Mouse (Mus musculus): ENCODE measurements around the gene Ces5a. TPM values are rescaled to one million over a fixed set of nuclear protein-coding genes. Genes with fewer than 3 reads are reported as not detected.

The Ces5a gene
- total and polyA plus RNA-seq, 3 experiments: not detected

GRCm38 (mm10) chr8:93561271-93561670 is 25.6 kb upstream of the Ces5a start:
- Histone ChIP-seq H3K4me2 (ENCODE audit: insufficient read depth, low read depth, poor library complexity, severe bottlenecking) (no peak overlapping the region), H3K9ac (ENCODE audit: insufficient read depth, low read depth) (no peak overlapping the region), H3K27me3 (replicated peaks) (peaks cover 31% of the 10 kb centered on the region), H3K4me3 (replicated peaks in 1 of 3; ENCODE audit: low read depth in 2 of 3, low read length in 2 of 3, poor library complexity in 1 of 3) (no peak overlapping the region), H3K9me3 (replicated peaks; ENCODE audit: low read length) (no peaks in the 10 kb centered on the region), H3K4me1 (ENCODE audit: control insufficient read depth in 1 of 2, insufficient read depth in 2 of 2) (peaks cover 0 to 10% of the 10 kb centered on the region in 2 experiments; a peak in 2 of 4 replicates), H3K27ac (ENCODE audit: insufficient read depth, low read depth) (no peak overlapping the region), H3K36me3 (replicated peaks in 1 of 2; ENCODE audit: control insufficient read depth in 1 of 2, insufficient read depth in 1 of 2, low read length in 1 of 2) (no peaks in the 10 kb centered on the region), H3K79me2 (replicated peaks; ENCODE audit: control insufficient read depth, extremely low read depth, insufficient read depth, poor library complexity, severe bottlenecking) (no peaks in the 10 kb centered on the region)
- in situ Hi-C loops (cut with MboI; ENCODE audit: low pct_ligation_motif_present, low pct_unique_long_range_greater_than_20kb, low sequenced_read_pairs): no loop called here
- dilution Hi-C loops (cut with MboI; ENCODE audit: extremely low pct_ligation_motif_present, extremely low pct_unique_long_range_greater_than_20kb, low sequenced_read_pairs): no loop called here
- DNase-seq (ENCODE audit: extremely low read depth): no peak
- TF ChIP-seq KAT2A (IDR thresholded peaks at IDR 0.05; ENCODE audit: insufficient replicate concordance, low read length): no peak

GRCm38 (mm10) chr8:93559696-93560095 is 24.1 kb upstream of the Ces5a start:
- dilution Hi-C loops (cut with MboI; ENCODE audit: extremely low pct_ligation_motif_present, extremely low pct_unique_long_range_greater_than_20kb, low sequenced_read_pairs): no loop called here
- no peaks in the 10 kb centered on the region for H3K79me2 ChIP-seq (replicated peaks; ENCODE audit: control insufficient read depth, extremely low read depth, insufficient read depth, poor library complexity, severe bottlenecking)

GRCm38 (mm10) chr8:93502634-93503033 is 33.0 kb downstream of the Ces5a start:
- peaks cover 49% of the 10 kb centered on the region for H3K27me3 ChIP-seq (replicated peaks)
- TF ChIP-seq MAZ (IDR thresholded peaks at IDR 0.05; ENCODE audit: low read depth, low read length) (no peak), POLR2A (IDR thresholded peaks at IDR 0.05; ENCODE audit: low read depth, low read length) (no peak), MAX (IDR thresholded peaks at IDR 0.05; ENCODE audit: low read length) (no peak), MAFK (IDR thresholded peaks at IDR 0.05; ENCODE audit: insufficient replicate concordance, low read length) (no peak), IRF4 (IDR thresholded peaks at IDR 0.05; ENCODE audit: low read depth, low read length) (no peak)
- in situ Hi-C loops (cut with MboI; ENCODE audit: low pct_ligation_motif_present, low pct_unique_long_range_greater_than_20kb, low sequenced_read_pairs): no loop called here

More at GRCm38 (mm10) chr8:93559696-93560095, 24.1 kb upstream of the Ces5a start:
- Histone ChIP-seq H3K4me1 (ENCODE audit: control insufficient read depth in 1 of 2, insufficient read depth in 2 of 2) (peaks cover 0 to 3% of the 10 kb centered on the region in 2 experiments; a peak in 2 of 4 replicates), H3K9ac (ENCODE audit: insufficient read depth, low read depth) (no peak overlapping the region), H3K36me3 (replicated peaks in 1 of 2; ENCODE audit: control insufficient read depth in 1 of 2, insufficient read depth in 1 of 2, low read length in 1 of 2) (no peaks in the 10 kb centered on the region), H3K4me2 (ENCODE audit: insufficient read depth, low read depth, poor library complexity, severe bottlenecking) (no peak overlapping the region), H3K4me3 (replicated peaks in 1 of 3; ENCODE audit: low read depth in 2 of 3, low read length in 2 of 3, poor library complexity in 1 of 3) (no peak overlapping the region), H3K27ac (ENCODE audit: insufficient read depth, low read depth) (no peak overlapping the region), H3K27me3 (replicated peaks) (peaks cover 31% of the 10 kb centered on the region), H3K9me3 (replicated peaks; ENCODE audit: low read length) (peaks cover 3% of the 10 kb centered on the region)
- in situ Hi-C loops (cut with MboI; ENCODE audit: low pct_ligation_motif_present, low pct_unique_long_range_greater_than_20kb, low sequenced_read_pairs): no loop called here
- no peak for TF ChIP-seq MYC (IDR thresholded peaks at IDR 0.05; ENCODE audit: low read depth, low read length)
- no peak for TF ChIP-seq CHD1 (IDR thresholded peaks at IDR 0.05; ENCODE audit: low read depth, low read length)
- TF ChIP-seq POLR2A (IDR thresholded peaks at IDR 0.05; ENCODE audit: low read depth, low read length): no peak
- no peak for TF ChIP-seq EP300 (IDR thresholded peaks at IDR 0.05; ENCODE audit: low read length)
- no peak for TF ChIP-seq ZNF384 (IDR thresholded peaks at IDR 0.05; ENCODE audit: low read depth, low read length)
- TF ChIP-seq MAFK (IDR thresholded peaks at IDR 0.05; ENCODE audit: insufficient replicate concordance, low read length): no peak
- TF ChIP-seq MAX (IDR thresholded peaks at IDR 0.05; ENCODE audit: low read length): no peak
- TF ChIP-seq USF1 (IDR thresholded peaks at IDR 0.05; ENCODE audit: low read depth, low read length): no peak
- TF ChIP-seq TBP (conservative IDR thresholded peaks at IDR 0.05; ENCODE audit: low read depth, low read length): no peak
- TF ChIP-seq MXI1 (IDR thresholded peaks at IDR 0.05; ENCODE audit: low read depth, low read length): no peak
- no peak for TF ChIP-seq MEF2A (IDR thresholded peaks at IDR 0.05; ENCODE audit: borderline replicate concordance, low read depth, low read length)
- no peak for TF ChIP-seq USF2 (conservative IDR thresholded peaks at IDR 0.05; ENCODE audit: low read depth, low read length)
- no peak for TF ChIP-seq ZKSCAN1 (IDR thresholded peaks at IDR 0.05; ENCODE audit: borderline replicate concordance, low read depth, low read length)
- TF ChIP-seq TCF12 (IDR thresholded peaks at IDR 0.05; ENCODE audit: low read depth, low read length): no peak
- no peak for DNase-seq (ENCODE audit: extremely low read depth)

More at GRCm38 (mm10) chr8:93502634-93503033, 33.0 kb downstream of the Ces5a start:
- Histone ChIP-seq H3K9me3 (replicated peaks; ENCODE audit: low read length) (no peaks in the 10 kb centered on the region), H3K4me1 (ENCODE audit: control insufficient read depth in 1 of 2, insufficient read depth in 2 of 2) (no peaks in the 10 kb centered on the region), H3K27ac (ENCODE audit: insufficient read depth, low read depth) (no peak overlapping the region), H3K4me2 (ENCODE audit: insufficient read depth, low read depth, poor library complexity, severe bottlenecking) (no peak overlapping the region), H3K9ac (ENCODE audit: insufficient read depth, low read depth) (no peak overlapping the region), H3K4me3 (replicated peaks in 1 of 3; ENCODE audit: low read depth in 2 of 3, low read length in 2 of 3, poor library complexity in 1 of 3) (no peak overlapping the region), H3K36me3 (replicated peaks in 1 of 2; ENCODE audit: control insufficient read depth in 1 of 2, insufficient read depth in 1 of 2, low read length in 1 of 2) (no peaks in the 10 kb centered on the region), H3K79me2 (replicated peaks; ENCODE audit: control insufficient read depth, extremely low read depth, insufficient read depth, poor library complexity, severe bottlenecking) (no peaks in the 10 kb centered on the region)
- dilution Hi-C loops (cut with MboI; ENCODE audit: extremely low pct_ligation_motif_present, extremely low pct_unique_long_range_greater_than_20kb, low sequenced_read_pairs): no loop called here
- DNase-seq (ENCODE audit: extremely low read depth): no peak
